Mouse (Mus musculus) adipocyte (in vitro differentiated cells): ENCODE data around the gene Ralgapb.
"Not testable (repeated sequence)": the region's sequence is repeated elsewhere in the genome, so short reads cannot be mapped to it uniquely, and the experiment has no call there.

Experiments used
- DNase-seq: peaks from one replicate; pipeline ENCODE4 v3.0.0-alpha.2; 2016; ENCODE audit warnings: low spot score

Ralgapb gene

DNA sequence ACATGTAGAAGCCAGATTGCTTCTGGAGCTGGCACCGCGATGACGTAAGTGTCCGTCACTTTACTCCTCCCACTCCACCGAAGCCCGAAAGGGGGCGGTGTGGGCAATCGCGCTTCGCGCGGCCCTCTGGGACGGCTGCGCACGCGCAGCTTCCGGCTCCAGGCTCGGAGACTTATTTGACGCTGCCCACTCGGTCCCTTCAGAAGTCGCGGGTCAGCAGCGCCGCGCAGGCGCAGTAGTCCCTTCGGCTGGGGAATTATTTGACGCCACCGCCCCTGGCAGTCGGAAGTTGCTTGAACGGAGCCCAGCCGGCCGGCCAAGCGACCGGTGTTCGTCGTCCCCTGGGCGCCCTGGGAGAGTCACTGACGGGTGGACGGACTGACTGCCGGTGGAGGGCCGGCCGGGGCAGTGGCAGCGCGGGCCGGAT is at the start of gene Ralgapb:
TSS of gene Ralgapb (plus strand) at position 254 of the 427 bp plus-strand sequence.
- peak; percentile 99 for DNase-seq

DNA sequence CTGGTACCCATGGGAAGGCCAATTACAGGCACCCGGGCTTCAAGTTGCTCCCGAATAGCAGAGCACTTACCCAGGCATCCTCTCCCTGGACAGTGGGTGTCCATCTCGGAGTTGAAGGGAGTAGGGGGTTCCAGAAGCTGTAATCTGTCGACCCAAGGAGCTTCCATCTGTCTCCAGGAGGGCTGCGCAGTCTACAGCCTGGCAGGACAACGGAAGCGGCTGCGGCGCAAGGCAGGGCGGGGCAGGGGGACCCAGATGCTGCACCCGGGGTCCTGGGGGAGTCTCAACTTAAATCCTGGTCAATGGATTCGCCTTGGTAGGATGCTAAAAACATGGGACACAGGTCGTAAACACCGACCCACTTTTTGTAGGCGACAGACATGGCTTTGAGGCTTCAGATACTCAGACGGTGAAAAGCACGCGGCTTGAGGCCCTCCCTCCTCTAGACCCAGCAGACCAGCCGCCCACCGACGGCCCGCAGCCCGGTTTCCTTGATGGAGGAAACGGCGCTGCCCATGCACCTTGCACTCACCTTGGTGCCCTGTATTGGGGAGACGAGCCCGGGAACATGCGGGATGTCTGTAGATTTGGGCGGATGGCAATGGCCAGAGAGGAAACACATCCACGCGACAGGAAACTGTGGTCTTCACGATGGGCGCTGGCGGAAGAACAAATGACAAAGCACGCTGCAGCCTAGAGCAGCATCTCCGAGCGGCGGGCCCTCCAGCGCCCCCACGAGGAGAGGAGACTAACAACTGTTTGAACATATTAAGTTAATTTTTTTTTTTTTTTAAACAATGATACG is 48.6 kb upstream of the Ralgapb start:
- DNase-seq, result peak; percentile 94

GRCm38 (mm10) chr2:158361678-158362320 is 47.8 kb upstream of the Ralgapb start:
- no peak for DNase-seq

DNA sequence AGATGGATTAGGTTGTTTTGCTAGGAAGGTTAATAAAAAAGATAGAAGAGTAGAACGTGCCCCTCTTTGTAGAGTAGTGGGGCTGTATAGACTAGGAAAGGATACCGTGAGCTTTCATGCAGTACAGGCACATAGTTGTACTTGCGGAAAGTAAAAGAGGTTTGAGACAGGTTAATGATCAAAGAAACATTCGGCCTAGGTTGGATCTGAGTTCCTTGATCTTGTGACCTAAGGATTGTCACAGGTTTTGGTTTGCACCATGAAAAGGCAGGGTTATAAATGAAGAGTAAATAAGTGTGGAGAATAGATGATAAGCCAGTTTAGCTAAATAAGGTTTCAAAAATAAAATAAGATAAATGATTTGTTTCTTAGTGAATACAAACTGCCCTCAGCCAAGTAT is 45.5 kb upstream of the Ralgapb start:
- DNase-seq, result no peak

- DNase-seq, result no peak
Observed at GRCm38 (mm10) chr2:158365099-158365850, 44.4 kb upstream of the Ralgapb start.

DNA sequence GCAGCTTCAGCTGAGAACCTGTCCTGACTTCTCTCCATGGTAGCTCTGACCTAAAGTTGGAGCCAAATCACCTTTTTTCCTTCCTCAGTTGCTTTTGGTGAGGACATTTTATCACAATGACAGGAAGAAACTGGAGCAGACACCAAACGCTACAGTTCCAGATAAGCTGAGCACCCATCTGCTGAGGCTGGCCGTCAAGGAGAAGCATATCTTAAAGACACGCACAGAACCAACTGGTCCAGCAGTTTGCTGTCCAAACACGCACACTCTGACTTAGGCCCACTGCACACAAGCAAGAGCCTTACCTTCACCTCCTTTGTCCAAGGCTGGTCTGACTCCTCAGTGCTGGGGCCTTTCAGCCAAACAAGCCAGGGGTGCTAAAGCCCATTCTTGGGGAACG is 42.0 kb upstream of the Ralgapb start:
- DNase-seq, result no peak

GRCm38 (mm10) chr2:158368313-158368712 is 41.3 kb upstream of the Ralgapb start:
- no peak for DNase-seq

- no peak for DNase-seq
Observed at GRCm38 (mm10) chr2:158369474-158370172, 40.0 kb upstream of the Ralgapb start.

DNA sequence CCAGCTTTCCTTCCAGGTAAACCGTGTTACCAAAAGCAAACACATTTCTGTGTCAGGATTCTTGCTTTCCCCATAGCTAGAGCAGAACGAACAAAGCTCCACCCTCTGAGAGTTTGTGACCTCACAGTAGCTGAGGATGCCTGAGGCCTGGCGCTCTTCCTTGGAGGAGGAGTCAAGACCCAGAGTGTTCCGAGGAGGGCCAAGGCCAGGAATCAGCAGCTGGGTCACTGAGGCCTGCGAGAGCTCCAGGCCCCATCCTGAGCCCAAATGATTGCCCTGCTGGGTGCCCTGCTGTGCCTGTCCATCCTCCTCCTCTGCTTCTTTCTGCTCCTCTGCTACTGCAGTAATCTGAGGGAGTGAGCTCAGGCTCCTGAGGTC is 39.5 kb upstream of the Ralgapb start:
- DNase-seq, result peak; percentile 30

- DNase-seq, result peak; percentile 75
Observed at GRCm38 (mm10) chr2:158373061-158373460, 36.6 kb upstream of the Ralgapb start.

- DNase-seq, result no peak
Observed at GRCm38 (mm10) chr2:158373516-158373915, 36.1 kb upstream of the Ralgapb start.

DNA sequence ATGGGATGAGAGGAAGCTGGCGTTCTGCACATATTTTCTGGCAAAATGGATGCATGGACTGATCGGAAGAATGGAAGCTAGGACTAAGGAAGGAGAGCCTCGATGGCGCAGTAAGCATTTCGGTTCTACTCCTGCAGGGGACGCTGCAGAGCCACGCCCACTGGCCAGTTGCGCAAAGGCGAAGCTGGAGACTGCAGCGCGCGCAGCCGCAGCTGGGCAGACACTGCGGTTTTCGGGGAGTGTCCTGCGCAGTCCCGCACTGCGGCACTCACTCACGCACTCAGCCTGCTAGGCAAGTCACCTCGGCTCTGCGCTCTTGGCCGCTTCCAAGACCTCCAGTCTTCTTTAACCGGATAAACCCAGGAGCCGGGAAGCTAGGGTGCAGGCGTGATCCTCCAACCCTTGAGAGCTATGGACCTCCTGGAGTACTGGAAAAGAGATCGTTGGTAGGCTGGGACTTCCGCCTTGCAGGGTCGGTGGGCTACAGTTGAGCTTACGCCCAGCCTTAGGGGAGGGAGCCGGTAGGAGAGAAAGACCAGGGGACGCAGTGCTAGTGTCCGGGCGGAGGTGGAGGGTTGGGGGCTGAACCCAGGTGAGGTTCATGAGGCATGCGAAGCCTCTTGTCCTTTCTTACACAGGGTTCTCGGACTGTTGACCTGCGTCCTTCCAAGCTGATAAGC is 34.1 kb upstream of the Ralgapb start, which contains the start of gene Snhg11:
TSS of gene Snhg11 (plus strand) at position 196 of the 680 bp plus-strand sequence.
- no peak for DNase-seq

DNA sequence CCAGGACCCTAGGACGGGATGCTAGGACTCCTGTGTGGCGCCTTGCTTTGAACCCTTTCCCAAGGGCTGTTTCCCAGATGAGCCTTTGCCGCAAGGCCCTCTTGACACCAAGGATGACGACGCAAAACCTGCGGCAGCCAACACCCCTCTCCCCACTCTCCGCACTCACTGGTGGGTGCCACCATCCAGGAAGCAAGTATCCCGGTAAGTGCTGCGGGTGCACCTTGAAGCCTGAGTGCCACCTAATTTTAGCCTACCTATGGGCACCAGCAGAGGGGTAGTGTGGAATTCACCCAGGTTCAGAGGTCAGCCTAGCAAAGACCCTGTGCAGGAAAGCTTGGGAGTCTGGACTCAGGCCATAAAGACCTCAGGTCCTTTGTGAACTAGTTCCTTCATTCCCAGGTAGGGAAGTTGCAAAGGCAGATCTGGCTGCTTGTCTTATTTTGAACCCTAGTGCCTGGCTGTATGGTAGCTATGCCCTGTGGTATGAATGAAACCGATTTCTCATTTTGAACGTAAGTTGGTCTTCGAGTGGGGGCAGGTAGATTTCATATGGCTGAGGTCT is 33.4 kb upstream of the Ralgapb start:
- no peak for DNase-seq

DNA sequence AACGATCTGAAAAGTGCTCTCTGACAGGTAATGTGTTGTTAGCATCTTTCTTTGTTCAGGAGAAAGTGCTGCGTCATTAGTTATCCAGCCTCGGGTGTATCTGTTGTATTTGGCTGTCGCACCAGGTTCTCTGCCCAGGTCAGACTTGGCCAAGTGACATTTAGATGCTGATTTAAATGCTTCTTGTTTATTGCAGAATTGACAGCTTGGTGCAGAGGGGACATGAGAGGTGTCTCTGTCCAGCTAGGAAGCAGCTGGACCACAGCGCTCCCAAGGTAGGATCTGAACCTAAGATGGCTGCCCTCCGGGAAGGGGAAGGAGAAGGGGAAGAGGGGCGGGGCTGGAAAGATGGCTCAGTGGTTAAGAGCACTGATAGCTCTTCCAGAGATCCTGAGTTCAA is 32.9 kb upstream of the Ralgapb start:
- DNase-seq, result no peak

GRCm38 (mm10) chr2:158377811-158378210 is 31.8 kb upstream of the Ralgapb start:
- no peak for DNase-seq

- peak; percentile 81 for DNase-seq
Observed at GRCm38 (mm10) chr2:158379354-158380078, 30.1 kb upstream of the Ralgapb start.

DNA sequence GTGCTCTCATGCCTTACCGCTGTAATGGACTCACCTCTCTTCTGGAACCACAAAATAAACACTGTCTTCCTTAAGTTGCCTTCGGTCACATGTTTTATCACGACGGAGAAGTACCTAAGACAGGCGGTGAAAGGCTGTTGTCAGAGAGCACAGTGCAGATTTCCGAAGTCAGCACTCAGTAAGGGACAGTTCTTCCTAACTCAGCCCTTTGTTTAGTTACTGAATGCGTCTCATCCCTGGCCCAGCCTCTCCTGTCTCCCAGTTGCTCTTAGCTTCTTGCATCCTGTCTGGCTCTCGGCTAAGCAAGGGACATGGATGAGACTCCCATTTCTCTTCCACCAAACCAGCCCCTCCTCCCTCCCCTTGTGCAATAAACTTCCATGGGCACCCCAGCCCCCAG is 23.6 kb upstream of the Ralgapb start:
- no peak for DNase-seq

DNA sequence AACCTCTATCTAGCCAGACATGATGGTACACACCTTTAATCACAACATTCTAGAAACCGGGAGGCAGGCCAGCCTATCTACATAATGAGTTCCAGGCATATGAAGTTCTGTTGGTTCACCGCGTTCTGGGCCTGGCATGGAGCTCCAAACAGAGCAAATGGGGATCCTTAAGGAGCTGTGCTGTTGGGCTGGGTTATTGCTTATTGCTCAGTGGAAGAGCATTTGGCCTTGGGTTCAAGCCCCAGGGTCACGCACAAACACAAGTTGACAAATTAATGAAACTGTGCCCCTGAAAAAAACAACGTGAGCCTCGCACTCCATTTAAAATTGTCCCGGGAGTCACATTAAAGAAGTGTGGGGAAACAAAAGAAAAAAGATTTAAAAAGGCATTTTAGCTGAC is 20.2 kb upstream of the Ralgapb start:
- no peak for DNase-seq

GRCm38 (mm10) chr2:158396369-158396768 is 13.3 kb upstream of the Ralgapb start:
- DNase-seq, result no peak

GRCm38 (mm10) chr2:158397140-158397539 is 12.5 kb upstream of the Ralgapb start:
- DNase-seq, result not testable (repeated sequence)
